Mouse (Mus musculus): ENCODE results near the gene Mettl26.

DNA sequence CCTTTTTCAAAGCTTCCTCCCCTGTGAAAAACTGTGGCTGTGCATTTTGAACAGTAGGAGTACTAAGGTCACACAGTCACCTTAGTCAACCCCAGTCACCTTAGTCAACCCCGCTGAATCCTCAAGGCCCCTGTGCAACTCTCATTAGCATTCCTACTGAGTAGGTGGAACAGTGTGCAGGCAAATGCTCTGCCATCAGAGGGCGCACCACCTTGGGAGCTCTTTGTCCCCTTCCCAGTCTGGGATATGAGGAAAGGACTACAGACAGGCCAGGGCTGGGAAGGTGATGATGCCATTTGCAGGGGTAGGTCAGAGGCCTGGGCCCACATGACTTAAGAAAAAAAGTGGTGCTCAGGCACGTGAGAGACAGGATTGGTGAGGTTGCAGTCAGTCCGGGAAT, 4.4 kb downstream of the Mettl26 start:
- TF ChIP-seq CTCF (IDR thresholded peaks at IDR 0.05; ENCODE audit: low read depth, low read length) (peak; percentile 21; the same call in 1 of the 2 replicates), GATA1 (IDR thresholded peaks at IDR 0.05; ENCODE audit: borderline replicate concordance, low read length) (no peak)
